Mouse (Mus musculus): Measurements from ENCODE around the gene Fbxl17. TPM values are rescaled to one million over a fixed set of nuclear protein-coding genes. Genes with fewer than 3 reads are reported as not detected.
A peak's percentile ranks its signal among the peaks of the same experiment; 100 is the strongest.

Fbxl17 gene
- polyA plus RNA-seq, 1 experiment from 2014 or later, result 6.8 TPM

GRCm38 (mm10) chr17:63053311-63053710 lies 446.5 kb downstream of the Fbxl17 start:
- H3K4me2 ChIP-seq (ENCODE audit: low read depth, severe bottlenecking), result no peak overlapping the region
- WGBS, result 82% methylated on average over 3 of the region's 3 CpGs
- no peak for ATAC-seq (ENCODE audit: insufficient number of reproducible peaks, low FRiP score, low TSS enrichment, low read depth)

GRCm38 (mm10) chr17:63046401-63046800 lies 453.4 kb downstream of the Fbxl17 start:
- 41% methylated on average over 3 of the region's 3 CpGs for WGBS
- H3K27ac ChIP-seq (replicated peaks; ENCODE audit: low read depth, low read length), result no peak overlapping the region
- H3K27me3 ChIP-seq (ENCODE audit: control insufficient read depth, insufficient read depth, low read length), result no peaks in the 10 kb centered on the region
- no peaks in the 10 kb centered on the region for H3K9me3 ChIP-seq (ENCODE audit: control insufficient read depth, low read length)
- no peak overlapping the region for H3K9ac ChIP-seq (ENCODE audit: low read length)
- no peak overlapping the region for H3K4me3 ChIP-seq (ENCODE audit: low read depth, low read length)
- H3K36me3 ChIP-seq (ENCODE audit: control insufficient read depth, insufficient read depth, low read length), result no peaks in the 10 kb centered on the region
- ATAC-seq (ENCODE audit: insufficient number of reproducible peaks, low FRiP score, low TSS enrichment, low read depth) (no peak), DNase-seq (ENCODE audit: low spot score) (no peak)
- H3K4me1 ChIP-seq (ENCODE audit: control insufficient read depth, insufficient read depth, low read length), result no peaks in the 10 kb centered on the region
- no peak overlapping the region for H3K4me2 ChIP-seq (ENCODE audit: low read depth, severe bottlenecking)

More at GRCm38 (mm10) chr17:63053311-63053710, 446.5 kb downstream of the Fbxl17 start:
- H3K9me3 ChIP-seq (ENCODE audit: control insufficient read depth, low read length), result no peaks in the 10 kb centered on the region
- no peak overlapping the region for H3K4me3 ChIP-seq (ENCODE audit: low read depth, low read length)
- H3K36me3 ChIP-seq (ENCODE audit: control insufficient read depth, insufficient read depth, low read length), result no peaks in the 10 kb centered on the region
- no peak overlapping the region for H3K9ac ChIP-seq (ENCODE audit: low read length)
- no peak for DNase-seq (ENCODE audit: low spot score)
- H3K27me3 ChIP-seq (ENCODE audit: control insufficient read depth, insufficient read depth, low read length), result no peaks in the 10 kb centered on the region
- H3K27ac ChIP-seq (replicated peaks; ENCODE audit: low read depth, low read length), result no peak overlapping the region
- no peaks in the 10 kb centered on the region for H3K4me1 ChIP-seq (ENCODE audit: control insufficient read depth, insufficient read depth, low read length)

GRCm38 (mm10) chr17:63045297-63045696 lies 454.5 kb downstream of the Fbxl17 start:
- no peaks in the 10 kb centered on the region for H3K36me3 ChIP-seq (ENCODE audit: control insufficient read depth, insufficient read depth, low read length)
- ATAC-seq (ENCODE audit: insufficient number of reproducible peaks, low FRiP score, low TSS enrichment, low read depth), result no peak
- no peak overlapping the region for H3K4me3 ChIP-seq (ENCODE audit: low read depth, low read length)
- H3K27me3 ChIP-seq (ENCODE audit: control insufficient read depth, insufficient read depth, low read length), result no peaks in the 10 kb centered on the region
- H3K4me2 ChIP-seq (ENCODE audit: low read depth, severe bottlenecking), result no peak overlapping the region
- no peak overlapping the region for H3K27ac ChIP-seq (replicated peaks; ENCODE audit: low read depth, low read length)
- no peak for DNase-seq (ENCODE audit: low spot score)
- H3K4me1 ChIP-seq (ENCODE audit: control insufficient read depth, insufficient read depth, low read length), result no peaks in the 10 kb centered on the region
- no peak overlapping the region for H3K9ac ChIP-seq (ENCODE audit: low read length)
- WGBS, result 32% methylated on average over 13 of the region's 13 CpGs
- no peaks in the 10 kb centered on the region for H3K9me3 ChIP-seq (ENCODE audit: control insufficient read depth, low read length)

GRCm38 (mm10) chr17:63043046-63043675 lies 456.7 kb downstream of the Fbxl17 start:
- Histone ChIP-seq H3K36me3 (ENCODE audit: control insufficient read depth, insufficient read depth, low read length) (no peaks in the 10 kb centered on the region), H3K9ac (ENCODE audit: low read length) (no peak overlapping the region), H3K4me2 (ENCODE audit: low read depth, severe bottlenecking) (no peak overlapping the region), H3K4me1 (ENCODE audit: control insufficient read depth, insufficient read depth, low read length) (no peaks in the 10 kb centered on the region), H3K27ac (replicated peaks; ENCODE audit: low read depth, low read length) (no peak overlapping the region), H3K27me3 (ENCODE audit: control insufficient read depth, insufficient read depth, low read length) (no peaks in the 10 kb centered on the region), H3K4me3 (ENCODE audit: low read depth, low read length) (no peak overlapping the region), H3K9me3 (ENCODE audit: control insufficient read depth, low read length) (no peaks in the 10 kb centered on the region)
- ATAC-seq (ENCODE audit: insufficient number of reproducible peaks, low FRiP score, low TSS enrichment, low read depth) (no peak), DNase-seq (ENCODE audit: low spot score) (no peak)
- WGBS, result 92% methylated on average over 9 of the region's 9 CpGs

GRCm38 (mm10) chr17:63037562-63037961 lies 462.3 kb downstream of the Fbxl17 start:
- WGBS, result 47% methylated on average over 3 of the region's 3 CpGs
- peak; percentile 47 for DNase-seq (ENCODE audit: low spot score)
- ATAC-seq (ENCODE audit: insufficient number of reproducible peaks, low FRiP score, low TSS enrichment, low read depth), result peak; percentile 71

GRCm38 (mm10) chr17:63033141-63033540 lies 466.7 kb downstream of the Fbxl17 start:
- ATAC-seq (ENCODE audit: insufficient number of reproducible peaks, low FRiP score, low TSS enrichment, low read depth) (no peak), DNase-seq (ENCODE audit: low spot score) (no peak)
- WGBS, result 75% methylated on average over 5 of the region's 5 CpGs
- Histone ChIP-seq H3K36me3 (ENCODE audit: control insufficient read depth, insufficient read depth, low read length) (no peaks in the 10 kb centered on the region), H3K4me3 (ENCODE audit: low read depth, low read length) (no peak overlapping the region), H3K4me2 (ENCODE audit: low read depth, severe bottlenecking) (no peak overlapping the region), H3K4me1 (ENCODE audit: control insufficient read depth, insufficient read depth, low read length) (0 out of 2 replicates have a peak, but pooled peaks cover 3% of the 10 kb centered on the region), H3K27me3 (ENCODE audit: control insufficient read depth, insufficient read depth, low read length) (no peaks in the 10 kb centered on the region), H3K27ac (replicated peaks; ENCODE audit: low read depth, low read length) (no peak overlapping the region), H3K9ac (ENCODE audit: low read length) (no peak overlapping the region), H3K9me3 (ENCODE audit: control insufficient read depth, low read length) (no peaks in the 10 kb centered on the region)

More at GRCm38 (mm10) chr17:63037562-63037961, 462.3 kb downstream of the Fbxl17 start:
- Histone ChIP-seq H3K4me3 (ENCODE audit: low read depth, low read length) (no peak overlapping the region), H3K36me3 (ENCODE audit: control insufficient read depth, insufficient read depth, low read length) (no peaks in the 10 kb centered on the region), H3K4me1 (ENCODE audit: control insufficient read depth, insufficient read depth, low read length) (0 out of 2 replicates have a peak, but pooled peaks cover 3% of the 10 kb centered on the region), H3K27me3 (ENCODE audit: control insufficient read depth, insufficient read depth, low read length) (no peaks in the 10 kb centered on the region), H3K9me3 (ENCODE audit: control insufficient read depth, low read length) (no peaks in the 10 kb centered on the region), H3K9ac (ENCODE audit: low read length) (no peak overlapping the region), H3K4me2 (ENCODE audit: low read depth, severe bottlenecking) (no peak overlapping the region), H3K27ac (replicated peaks; ENCODE audit: low read depth, low read length) (no peak overlapping the region)

GRCm38 (mm10) chr17:63029105-63029504 lies 470.7 kb downstream of the Fbxl17 start:
- Histone ChIP-seq H3K9me3 (ENCODE audit: control insufficient read depth, low read length) (no peaks in the 10 kb centered on the region), H3K9ac (ENCODE audit: low read length) (no peak overlapping the region), H3K4me3 (ENCODE audit: low read depth, low read length) (no peak overlapping the region), H3K36me3 (ENCODE audit: control insufficient read depth, insufficient read depth, low read length) (no peaks in the 10 kb centered on the region), H3K27ac (replicated peaks; ENCODE audit: low read depth, low read length) (no peak overlapping the region), H3K27me3 (ENCODE audit: control insufficient read depth, insufficient read depth, low read length) (no peaks in the 10 kb centered on the region), H3K4me2 (ENCODE audit: low read depth, severe bottlenecking) (no peak overlapping the region), H3K4me1 (ENCODE audit: control insufficient read depth, insufficient read depth, low read length) (0 out of 2 replicates have a peak, but pooled peaks cover 3% of the 10 kb centered on the region)
- WGBS, result 54% methylated on average over 4 of the region's 4 CpGs
- ATAC-seq (ENCODE audit: insufficient number of reproducible peaks, low FRiP score, low TSS enrichment, low read depth) (no peak), DNase-seq (ENCODE audit: low spot score) (no peak)

GRCm38 (mm10) chr17:63025238-63025637 lies 474.6 kb downstream of the Fbxl17 start:
- peak; percentile 63 for DNase-seq (ENCODE audit: low spot score)
- Histone ChIP-seq H3K9me3 (ENCODE audit: control insufficient read depth, low read length) (no peaks in the 10 kb centered on the region), H3K4me2 (ENCODE audit: low read depth, severe bottlenecking) (no peak overlapping the region), H3K36me3 (ENCODE audit: control insufficient read depth, insufficient read depth, low read length) (no peaks in the 10 kb centered on the region), H3K4me1 (ENCODE audit: control insufficient read depth, insufficient read depth, low read length) (0 out of 2 replicates have a peak, but pooled peaks cover 3% of the 10 kb centered on the region), H3K9ac (ENCODE audit: low read length) (no peak overlapping the region), H3K4me3 (ENCODE audit: low read depth, low read length) (no peak overlapping the region), H3K27ac (replicated peaks; ENCODE audit: low read depth, low read length) (no peak overlapping the region), H3K27me3 (ENCODE audit: control insufficient read depth, insufficient read depth, low read length) (no peaks in the 10 kb centered on the region)
- 44% methylated on average over 15 of the region's 15 CpGs for WGBS
- ATAC-seq (ENCODE audit: insufficient number of reproducible peaks, low FRiP score, low TSS enrichment, low read depth), result no peak

Measured in limb, embryonic 11.5 days (tissue).